Mouse (Mus musculus): ENCODE results near the gene Rhobtb1. TPM values are rescaled to one million over a fixed set of nuclear protein-coding genes. Genes with fewer than 3 reads are reported as not detected.
A peak's percentile ranks its signal among the peaks of the same experiment; 100 is the strongest.

Rhobtb1 gene
- total and polyA plus RNA-seq, 2 experiments from 2014 or later, result 9.1 to 13.3 TPM

GRCm38 (mm10) chr10:69262918-69263822, 111.9 kb downstream of the Rhobtb1 start:
- WGBS, result 70% methylated on average over 14 of the region's 14 CpGs
- Histone ChIP-seq H3K4me1 (ENCODE audit: insufficient read depth, low read length) (no peaks in the 10 kb centered on the region), H3K36me3 (ENCODE audit: insufficient read depth, low read length) (no peaks in the 10 kb centered on the region), H3K27me3 (ENCODE audit: insufficient read depth, low read length) (no peaks in the 10 kb centered on the region), H3K4me3 (ENCODE audit: low read length) (no peak overlapping the region), H3K9me3 (ENCODE audit: low read length) (no peaks in the 10 kb centered on the region), H3K27ac (no peak overlapping the region), H3K4me2 (ENCODE audit: low read depth, low read length) (no peak overlapping the region), H3K9ac (replicated peaks; ENCODE audit: low read length) (no peak overlapping the region)
- no peak for TF ChIP-seq CTCF (IDR thresholded peaks at IDR 0.05; ENCODE audit: low read depth)
- DNase-seq (ENCODE audit: low spot score) (no peak), ATAC-seq (no peak)

- H3K4me1 ChIP-seq (ENCODE audit: insufficient read depth, low read length), result no peaks in the 10 kb centered on the region
- DNase-seq (ENCODE audit: low spot score) (no peak), ATAC-seq (no peak)
- no peaks in the 10 kb centered on the region for H3K9me3 ChIP-seq (ENCODE audit: low read length)
- WGBS, result 73% methylated on average over 2 of the region's 2 CpGs
- no peak overlapping the region for H3K9ac ChIP-seq (replicated peaks; ENCODE audit: low read length)
- no peak overlapping the region for H3K4me2 ChIP-seq (ENCODE audit: low read depth, low read length)
- no peaks in the 10 kb centered on the region for H3K36me3 ChIP-seq (ENCODE audit: insufficient read depth, low read length)
- no peaks in the 10 kb centered on the region for H3K27me3 ChIP-seq (ENCODE audit: insufficient read depth, low read length)
- H3K27ac ChIP-seq, result no peak overlapping the region
- TF ChIP-seq CTCF (IDR thresholded peaks at IDR 0.05; ENCODE audit: low read depth), result no peak
- no peak overlapping the region for H3K4me3 ChIP-seq (ENCODE audit: low read length)
Measured at GRCm38 (mm10) chr10:69263906-69264305, 112.7 kb downstream of the Rhobtb1 start.

GRCm38 (mm10) chr10:69265421-69265820, 114.2 kb downstream of the Rhobtb1 start:
- ATAC-seq, result no peak

GRCm38 (mm10) chr10:69268061-69268643, 116.9 kb downstream of the Rhobtb1 start:
- Histone ChIP-seq H3K9me3 (ENCODE audit: low read length) (no peaks in the 10 kb centered on the region), H3K4me3 (ENCODE audit: low read length) (no peak overlapping the region), H3K27ac (no peak overlapping the region), H3K27me3 (ENCODE audit: insufficient read depth, low read length) (no peaks in the 10 kb centered on the region), H3K4me1 (ENCODE audit: insufficient read depth, low read length) (no peaks in the 10 kb centered on the region), H3K9ac (replicated peaks; ENCODE audit: low read length) (no peak overlapping the region), H3K36me3 (ENCODE audit: insufficient read depth, low read length) (peaks cover 11% of the 10 kb centered on the region; the same call in 1 of the 2 replicates), H3K4me2 (ENCODE audit: low read depth, low read length) (no peak overlapping the region)
- 33% methylated on average over 10 of the region's 10 CpGs for WGBS
- no peak for ATAC-seq
- no peak for DNase-seq (ENCODE audit: low spot score)
- TF ChIP-seq CTCF (IDR thresholded peaks at IDR 0.05; ENCODE audit: low read depth), result no peak

More at GRCm38 (mm10) chr10:69265421-69265820, 114.2 kb downstream of the Rhobtb1 start:
- no peak for TF ChIP-seq CTCF (IDR thresholded peaks at IDR 0.05; ENCODE audit: low read depth)
- no peak overlapping the region for H3K27ac ChIP-seq
- no peaks in the 10 kb centered on the region for H3K27me3 ChIP-seq (ENCODE audit: insufficient read depth, low read length)
- peaks cover 7% of the 10 kb centered on the region; the same call in 1 of the 2 replicates for H3K36me3 ChIP-seq (ENCODE audit: insufficient read depth, low read length)
- H3K4me1 ChIP-seq (ENCODE audit: insufficient read depth, low read length), result no peaks in the 10 kb centered on the region
- no peak for DNase-seq (ENCODE audit: low spot score)
- 92% methylated on average over 15 of the region's 15 CpGs for WGBS
- H3K9ac ChIP-seq (replicated peaks; ENCODE audit: low read length), result no peak overlapping the region
- H3K9me3 ChIP-seq (ENCODE audit: low read length), result no peaks in the 10 kb centered on the region
- no peak overlapping the region for H3K4me2 ChIP-seq (ENCODE audit: low read depth, low read length)
- H3K4me3 ChIP-seq (ENCODE audit: low read length), result no peak overlapping the region

GRCm38 (mm10) chr10:69271436-69271835, 120.2 kb downstream of the Rhobtb1 start:
- no peaks in the 10 kb centered on the region for H3K9me3 ChIP-seq (ENCODE audit: low read length)
- H3K4me1 ChIP-seq (ENCODE audit: insufficient read depth, low read length), result no peaks in the 10 kb centered on the region
- no peak overlapping the region for H3K9ac ChIP-seq (replicated peaks; ENCODE audit: low read length)
- 38% methylated on average over 10 of the region's 10 CpGs for WGBS
- H3K4me2 ChIP-seq (ENCODE audit: low read depth, low read length), result no peak overlapping the region
- no peak overlapping the region for H3K4me3 ChIP-seq (ENCODE audit: low read length)
- no peaks in the 10 kb centered on the region for H3K27me3 ChIP-seq (ENCODE audit: insufficient read depth, low read length)
- TF ChIP-seq CTCF (IDR thresholded peaks at IDR 0.05; ENCODE audit: low read depth), result no peak
- ATAC-seq (peak; percentile 27; the same call in 1 of the 2 replicates), DNase-seq (ENCODE audit: low spot score) (peak; percentile 14)
- no peak overlapping the region for H3K27ac ChIP-seq
- peaks cover 11% of the 10 kb centered on the region; the same call in 1 of the 2 replicates for H3K36me3 ChIP-seq (ENCODE audit: insufficient read depth, low read length)

- Histone ChIP-seq H3K36me3 (ENCODE audit: insufficient read depth, low read length) (peaks cover 11% of the 10 kb centered on the region), H3K9me3 (ENCODE audit: low read length) (no peaks in the 10 kb centered on the region), H3K4me3 (ENCODE audit: low read length) (no peak overlapping the region), H3K4me1 (ENCODE audit: insufficient read depth, low read length) (no peaks in the 10 kb centered on the region), H3K27ac (no peak overlapping the region), H3K9ac (replicated peaks; ENCODE audit: low read length) (no peak overlapping the region), H3K27me3 (ENCODE audit: insufficient read depth, low read length) (no peaks in the 10 kb centered on the region), H3K4me2 (ENCODE audit: low read depth, low read length) (no peak overlapping the region)
- ATAC-seq (no peak), DNase-seq (ENCODE audit: low spot score) (no peak)
- TF ChIP-seq CTCF (IDR thresholded peaks at IDR 0.05; ENCODE audit: low read depth), result no peak
- WGBS, result 49% methylated on average over 5 of the region's 5 CpGs
Measured at GRCm38 (mm10) chr10:69274275-69274674, 123.0 kb downstream of the Rhobtb1 start.

Data from hindbrain, postnatal 0 days (tissue).